In the genomic region with DNA sequence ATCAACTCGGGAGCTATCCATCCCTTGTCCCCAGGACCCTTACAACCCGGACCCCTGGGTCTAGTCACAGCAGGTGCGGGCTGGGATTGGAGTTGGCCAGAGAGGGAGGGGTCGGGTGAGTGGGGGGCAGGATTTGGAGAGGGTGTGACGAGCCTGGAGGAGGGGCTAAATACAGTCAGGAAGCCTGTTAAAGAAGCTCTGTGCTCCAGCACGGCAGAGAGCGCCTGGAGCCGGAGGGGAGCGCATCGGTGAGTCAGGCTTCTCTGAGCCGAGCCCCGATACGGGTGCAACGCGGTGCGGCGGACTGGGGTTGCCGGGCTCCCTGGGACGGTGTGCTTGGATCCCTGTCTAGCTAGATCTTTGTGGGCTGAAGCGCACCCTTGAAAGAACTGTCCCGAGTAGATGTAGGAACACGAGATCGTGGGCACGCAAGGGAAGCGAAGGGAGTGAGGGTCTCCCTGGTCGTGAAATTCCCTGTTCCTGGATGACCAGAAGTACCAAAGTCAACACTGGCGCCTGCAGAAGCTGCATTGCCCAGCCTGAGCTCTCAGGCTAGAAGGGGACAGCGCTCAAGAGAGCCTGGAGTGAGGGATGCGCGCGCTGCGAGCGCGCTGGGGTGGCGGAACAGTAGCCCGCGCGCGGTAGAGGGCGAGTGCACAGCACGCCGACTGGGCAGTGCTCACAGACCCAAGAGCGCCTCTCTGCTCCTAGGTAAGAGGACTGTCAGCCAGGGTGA, we compare ENCODE assay signal across 9 mouse cellular contexts. TPM values are rescaled to one million over a fixed set of nuclear protein-coding genes. Genes with fewer than 3 reads are reported as not detected.
DNase-seq lines count a peak whose midpoint lies in the region; ATAC-seq and TF ChIP-seq lines count a peak whose summit lies in the region.
"Had no signal": no experiment of that assay in that cellular context is flagged by ENCODE, and none has a peak within 500 bp of the region (broad histone marks: within the 10 kb centered on the region; RNA-seq: fewer than 3 reads in every experiment).

A gene (plus strand): TSS at position 207 of the 736 bp plus-strand sequence.

- TF ChIP-seq CTCF in heart, postnatal 0 days (IDR thresholded peaks at IDR 0.05; ENCODE audit: low read depth): no peak

- no peak for DNase-seq in lung, postnatal 36 days
- no peak for DNase-seq in heart, postnatal 0 days (ENCODE audit: low spot score)
- no peak for DNase-seq in layer of hippocampus, postnatal 36 days
- DNase-seq in cerebellum, adult 11-12 months: no peak

- TF ChIP-seq EP300 in heart, postnatal 0 days (IDR thresholded peaks at IDR 0.05; ENCODE audit: low read depth): no peak

- H3K9ac ChIP-seq in lung, embryonic 15.5 days: 0 out of 2 replicates have a peak within 1 kb of the TSS, but pooled peaks have one; percentile 0
- H3K9ac ChIP-seq in embryonic facial prominence, embryonic 13.5 days: peak within 1 kb of the TSS; percentile 77
- no peak within 1 kb of the TSS; the same call in 1 of the 2 replicates for H3K9ac ChIP-seq in heart, postnatal 0 days (replicated peaks; ENCODE audit: low read depth, low read length)
- peak within 1 kb of the TSS; percentile 22; the same call in 1 of the 2 replicates for H3K9ac ChIP-seq in neural tube, embryonic 15.5 days (replicated peaks)

- ATAC-seq in lung, embryonic 15.5 days (ENCODE audit: borderline replicate concordance, extremely low read depth, low FRiP score, low TSS enrichment): peak; percentile 60; the same call in 1 of the 2 replicates
- ATAC-seq in embryonic facial prominence, embryonic 13.5 days (ENCODE audit: insufficient number of reproducible peaks, insufficient read depth, low FRiP score, low TSS enrichment, low read depth): peak; percentile 40; the same call in 1 of the 2 replicates
- ATAC-seq in heart, postnatal 0 days (ENCODE audit: insufficient read depth, low read depth): peak; percentile 37; the same call in 1 of the 2 replicates
- ATAC-seq in neural tube, embryonic 15.5 days (ENCODE audit: low FRiP score): peak; percentile 86
- no peak for ATAC-seq in granulocyte monocyte progenitor cell, adult 5-6 weeks (replicated peaks; ENCODE audit: poor library complexity, severe bottlenecking)

- H3K4me1 ChIP-seq in lung, embryonic 15.5 days: peaks cover 7% of the 10 kb centered on the region; the same call in 1 of the 2 replicates
- peaks cover 43% of the 10 kb centered on the region for H3K4me1 ChIP-seq in embryonic facial prominence, embryonic 13.5 days
- no peaks in the 10 kb centered on the region; the same call in 1 of the 2 replicates for H3K4me1 ChIP-seq in heart, postnatal 0 days (ENCODE audit: control insufficient read depth, insufficient read depth)
- peaks cover 12% of the 10 kb centered on the region for H3K4me1 ChIP-seq in neural tube, embryonic 15.5 days

- H3K27me3 ChIP-seq in lung, embryonic 15.5 days: peaks cover 46% of the 10 kb centered on the region
- H3K27me3 ChIP-seq in embryonic facial prominence, embryonic 13.5 days: peaks cover 43% of the 10 kb centered on the region
- H3K27me3 ChIP-seq in heart, postnatal 0 days (ENCODE audit: control insufficient read depth, insufficient read depth, low read length): peaks cover 51% of the 10 kb centered on the region
- peaks cover 40% of the 10 kb centered on the region for H3K27me3 ChIP-seq in neural tube, embryonic 15.5 days (replicated peaks)

- H3K36me3 ChIP-seq in lung, embryonic 15.5 days: no peaks in the 10 kb centered on the region
- no peaks in the 10 kb centered on the region for H3K36me3 ChIP-seq in embryonic facial prominence, embryonic 13.5 days
- H3K36me3 ChIP-seq in heart, postnatal 0 days (replicated peaks; ENCODE audit: control insufficient read depth, insufficient read depth, low read length): no peaks in the 10 kb centered on the region
- H3K36me3 ChIP-seq in neural tube, embryonic 15.5 days: no peaks in the 10 kb centered on the region

- peak within 1 kb of the TSS; percentile 66 for H3K4me2 ChIP-seq in lung, embryonic 15.5 days
- peak within 1 kb of the TSS; percentile 81 for H3K4me2 ChIP-seq in embryonic facial prominence, embryonic 13.5 days
- peak within 1 kb of the TSS; percentile 48 for H3K4me2 ChIP-seq in heart, postnatal 0 days (ENCODE audit: low read depth, low read length)
- H3K4me2 ChIP-seq in neural tube, embryonic 15.5 days: peak within 1 kb of the TSS; percentile 79

- 2% methylated on average over 43 of the region's 43 CpGs for WGBS in lung, embryonic 15.5 days
- WGBS in embryonic facial prominence, embryonic 13.5 days: under 1% methylated on average over 43 of the region's 43 CpGs
- WGBS in heart, postnatal 0 days: under 1% methylated on average over 39 of the region's 43 CpGs
- under 1% methylated on average over 43 of the region's 43 CpGs for WGBS in neural tube, embryonic 15.5 days

- peak within 1 kb of the TSS; percentile 29 for H3K4me3 ChIP-seq in lung, embryonic 15.5 days
- peak within 1 kb of the TSS; percentile 60 for H3K4me3 ChIP-seq in embryonic facial prominence, embryonic 13.5 days
- H3K4me3 ChIP-seq in heart, postnatal 0 days (ENCODE audit: low read depth, low read length): peak within 1 kb of the TSS; percentile 40
- H3K4me3 ChIP-seq in neural tube, embryonic 15.5 days (replicated peaks): peak within 1 kb of the TSS; percentile 44

- no peak within 1 kb of the TSS for H3K27ac ChIP-seq in lung, embryonic 15.5 days
- peak within 1 kb of the TSS; percentile 28; the same call in 1 of the 2 replicates for H3K27ac ChIP-seq in embryonic facial prominence, embryonic 13.5 days
- no peak within 1 kb of the TSS for H3K27ac ChIP-seq in heart, postnatal 0 days (ENCODE audit: low read depth)
- no peak within 1 kb of the TSS for H3K27ac ChIP-seq in neural tube, embryonic 15.5 days (replicated peaks)
- H3K27ac ChIP-seq: macrophage had no signal

- H3K9me3 ChIP-seq in lung, embryonic 15.5 days: no peaks in the 10 kb centered on the region
- H3K9me3 ChIP-seq in embryonic facial prominence, embryonic 13.5 days: no peaks in the 10 kb centered on the region
- H3K9me3 ChIP-seq in heart, postnatal 0 days (replicated peaks; ENCODE audit: control insufficient read depth, low read length): no peaks in the 10 kb centered on the region
- H3K9me3 ChIP-seq in neural tube, embryonic 15.5 days (replicated peaks): no peaks in the 10 kb centered on the region

RNA-seq across cellular contexts. Expression of the gene that starts here (rescaled TPM):
- polyA plus RNA-seq in lung, embryonic 15.5 days (2015; fragmentation: Nextera tagmentation; extraction: Ambion mirVana): 0.81 and 0.97 TPM in 2 replicates
- polyA plus RNA-seq in embryonic facial prominence, embryonic 13.5 days (2015; fragmentation: Nextera tagmentation; extraction: Ambion mirVana): 10.9 and 12.4 TPM in 2 replicates
- 3.8 and 4.8 TPM in 2 replicates for total RNA-seq in heart, postnatal 0 days (2014; rRNA removed; ENCODE audit: low replicate concordance)
- polyA plus RNA-seq in heart, postnatal 0 days (2015; fragmentation: Nextera tagmentation; extraction: Ambion mirVana): 3.6 and 3.8 TPM in 2 replicates
- 10 to 100 TPM; 12.0 to 12.3 TPM for total RNA-seq in layer of hippocampus, postnatal 36 days (2021)
- polyA plus RNA-seq in neural tube, embryonic 15.5 days (2015; fragmentation: Nextera tagmentation; extraction: Ambion mirVana): 1.0 and 1.1 TPM in 2 replicates
- total RNA-seq in granulocyte monocyte progenitor cell, adult 5-6 weeks (2014; fragmentation: Nextera tagmentation): not detected in 2 replicates
- total RNA-seq in granulocyte monocyte progenitor cell, adult 5-6 weeks (2017): not detected in 2 replicates
- polyA plus RNA-seq: macrophage had no signal

Comparison
In these comparisons a context has a peak if more than half of its experiments do, and no peak if none do; other contexts are left out.
1. Peak in ATAC-seq, H3K4me3 ChIP-seq, H3K9ac ChIP-seq and H3K4me2 ChIP-seq in lung, embryonic 15.5 days; RNA of the gene not detected or under 1 TPM.